Mouse (Mus musculus) T-helper 2 cell (primary cell): ENCODE data around the gene Dgki.

Experiments
- in situ Hi-C: fragments of 300-600 bp; cut with MboI, MseI; formaldehyde crosslinking; loops from one replicate; pipeline ENCODE4 v1.15.1; 2025; ENCODE audit warnings: high pct_unique_total_duplicates

Dgki gene

GRCm38 (mm10) chr6:37026343-37027243, 273.4 kb downstream of the Dgki start:
- in situ Hi-C loops, result no loop called here

- in situ Hi-C loops, result no loop called here
These were observed 283.9 kb downstream of the Dgki start for GRCm38 (mm10) chr6:37016046-37016445.

- in situ Hi-C loops, result no loop called here
These were observed 288.4 kb downstream of the Dgki start for GRCm38 (mm10) chr6:37011597-37011996.

- in situ Hi-C loops, result no loop called here
These were observed 292.4 kb downstream of the Dgki start for GRCm38 (mm10) chr6:37007573-37007972.

GRCm38 (mm10) chr6:37004914-37005313, 295.1 kb downstream of the Dgki start:
- in situ Hi-C loops, result no loop called here

- in situ Hi-C loops, result no loop called here
These were observed 296.7 kb downstream of the Dgki start for GRCm38 (mm10) chr6:37003235-37003634.

GRCm38 (mm10) chr6:36998942-36999341, 301.0 kb downstream of the Dgki start:
- in situ Hi-C loops, result loop anchor here (10.0 kb wide), 1 partner anchor 676 kb away; no protein-coding TSS in a partner anchor

- in situ Hi-C loops, result loop anchor here (10.0 kb wide), 1 partner anchor 680 kb away; no protein-coding TSS in a partner anchor
These were observed 305.7 kb downstream of the Dgki start for GRCm38 (mm10) chr6:36994329-36994728.

GRCm38 (mm10) chr6:36990186-36990585, 309.8 kb downstream of the Dgki start:
- in situ Hi-C loops, result loop anchor here (10.0 kb wide), 1 partner anchor 685 kb away; no protein-coding TSS in a partner anchor

GRCm38 (mm10) chr6:36988800-36989199, 311.2 kb downstream of the Dgki start:
- in situ Hi-C loops, result no loop called here

- in situ Hi-C loops, result no loop called here
These were observed 318.3 kb downstream of the Dgki start for GRCm38 (mm10) chr6:36981646-36982045.

- in situ Hi-C loops, result no loop called here
These were observed 319.5 kb downstream of the Dgki start for GRCm38 (mm10) chr6:36980475-36980874.

- in situ Hi-C loops, result loop anchor here (10.0 kb wide), 1 partner anchor 1683 kb away; no protein-coding TSS in a partner anchor
These were observed 321.8 kb downstream of the Dgki start for GRCm38 (mm10) chr6:36978176-36978575.

- in situ Hi-C loops, result loop anchor here (10.0 kb wide), 1 partner anchor 1678 kb away; no protein-coding TSS in a partner anchor
These were observed 326.9 kb downstream of the Dgki start for GRCm38 (mm10) chr6:36973096-36973495.

GRCm38 (mm10) chr6:36972494-36972893, 327.5 kb downstream of the Dgki start:
- in situ Hi-C loops, result loop anchor here (10.0 kb wide), 1 partner anchor 1678 kb away; no protein-coding TSS in a partner anchor

- in situ Hi-C loops, result no loop called here
These were observed 330.6 kb downstream of the Dgki start for GRCm38 (mm10) chr6:36969249-36969885.

- in situ Hi-C loops, result no loop called here
These were observed 339.3 kb downstream of the Dgki start for GRCm38 (mm10) chr6:36960658-36961057.

- in situ Hi-C loops, result no loop called here
These were observed 344.7 kb downstream of the Dgki start for GRCm38 (mm10) chr6:36955293-36955692.

GRCm38 (mm10) chr6:36950648-36951047, 349.3 kb downstream of the Dgki start:
- in situ Hi-C loops, result no loop called here

GRCm38 (mm10) chr6:36947861-36948260, 352.1 kb downstream of the Dgki start:
- in situ Hi-C loops, result no loop called here

GRCm38 (mm10) chr6:36937527-36937926, 362.5 kb downstream of the Dgki start:
- in situ Hi-C loops, result no loop called here

- in situ Hi-C loops, result no loop called here
These were observed 363.2 kb downstream of the Dgki start for GRCm38 (mm10) chr6:36936816-36937215.
